Mouse (Mus musculus): Measurements from ENCODE around the gene Arhgef19. TPM values are rescaled to one million over a fixed set of nuclear protein-coding genes. Genes with fewer than 3 reads are reported as not detected.

Arhgef19 gene
- polyA plus RNA-seq, 1 experiment from 2014 or later, result 0.61 TPM

- DNase-seq (ENCODE audit: low spot score, missing footprints) (no peak), ATAC-seq (ENCODE audit: low FRiP score) (no peak)
- no peak overlapping the region for H3K4me3 ChIP-seq (ENCODE audit: low read depth, low read length)
- 0 out of 2 replicates have a peak overlapping the region, but pooled peaks have one; percentile 12 for H3K9ac ChIP-seq (ENCODE audit: low read length)
- no peaks in the 10 kb centered on the region for H3K9me3 ChIP-seq (ENCODE audit: control insufficient read depth, low read length)
- peak overlapping the region; percentile 9; the same call in 1 of the 2 replicates for H3K27ac ChIP-seq (ENCODE audit: low read depth, low read length)
- 68% methylated on average over 7 of the region's 7 CpGs for WGBS
- peaks cover 32% of the 10 kb centered on the region for H3K4me1 ChIP-seq (ENCODE audit: control insufficient read depth, insufficient read depth, low read length)
- H3K36me3 ChIP-seq (ENCODE audit: control insufficient read depth, insufficient read depth, low read length), result no peaks in the 10 kb centered on the region
- H3K4me2 ChIP-seq, result no peak overlapping the region
- 0 out of 2 replicates have a peak, but pooled peaks cover 2% of the 10 kb centered on the region for H3K27me3 ChIP-seq (ENCODE audit: control insufficient read depth, insufficient read depth, low read length)
Observed at GRCm38 (mm10) chr4:141278154-141278553, 38.9 kb downstream of the Arhgef19 start.

DNA sequence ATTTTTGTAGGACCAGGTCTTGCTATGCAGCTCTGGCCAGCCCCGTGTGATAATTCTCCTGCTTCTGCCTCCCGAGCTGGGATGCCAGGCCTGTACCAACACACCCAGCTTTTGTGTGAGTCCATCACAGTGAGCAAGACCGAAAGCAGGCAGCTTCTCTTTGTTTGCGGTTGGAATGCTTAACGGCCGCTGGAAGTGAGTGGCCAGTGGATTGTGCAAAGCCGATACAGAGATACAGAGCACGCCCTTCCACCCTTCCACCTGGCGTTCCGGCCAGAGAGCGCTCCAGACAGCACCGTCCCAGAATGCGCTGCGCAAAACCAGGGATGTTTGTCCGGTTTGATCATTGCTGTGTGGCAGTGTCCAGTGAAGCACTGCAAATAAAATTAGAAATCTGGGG, 40.0 kb downstream of the Arhgef19 start:
- Histone ChIP-seq H3K4me3 (ENCODE audit: low read depth, low read length) (no peak overlapping the region), H3K4me1 (ENCODE audit: control insufficient read depth, insufficient read depth, low read length) (peaks cover 28% of the 10 kb centered on the region), H3K9me3 (ENCODE audit: control insufficient read depth, low read length) (no peaks in the 10 kb centered on the region), H3K27ac (ENCODE audit: low read depth, low read length) (no peak overlapping the region; the same call in 1 of the 2 replicates), H3K9ac (ENCODE audit: low read length) (peak overlapping the region; percentile 24; the same call in 1 of the 2 replicates), H3K4me2 (no peak overlapping the region), H3K27me3 (ENCODE audit: control insufficient read depth, insufficient read depth, low read length) (0 out of 2 replicates have a peak, but pooled peaks cover 2% of the 10 kb centered on the region), H3K36me3 (ENCODE audit: control insufficient read depth, insufficient read depth, low read length) (no peaks in the 10 kb centered on the region)
- peak; percentile 87 for DNase-seq (ENCODE audit: low spot score, missing footprints)
- 50% methylated on average over 15 of the region's 15 CpGs for WGBS
- ATAC-seq (ENCODE audit: low FRiP score), result no peak

DNA sequence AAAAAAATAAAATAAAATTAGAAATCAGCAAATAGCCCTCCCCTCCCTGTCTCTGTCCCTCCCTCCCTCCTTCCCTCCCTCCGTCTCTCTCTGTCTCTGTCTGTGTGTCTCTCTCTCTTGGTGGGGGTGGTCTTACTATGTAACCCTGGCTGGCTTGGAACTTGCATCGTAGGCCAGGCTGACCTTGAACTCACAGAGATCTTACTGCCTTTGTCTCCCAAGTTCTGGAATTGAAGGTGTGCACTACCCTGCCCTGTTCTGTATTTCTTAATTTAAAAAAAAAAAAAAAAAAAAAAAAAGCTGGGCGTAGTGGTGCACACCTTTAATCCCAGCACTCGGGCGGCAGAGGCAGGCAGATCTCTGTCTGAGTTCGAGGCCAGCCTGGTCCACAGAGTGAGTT, 40.5 kb downstream of the Arhgef19 start:
- Histone ChIP-seq H3K4me2 (no peak overlapping the region), H3K36me3 (ENCODE audit: control insufficient read depth, insufficient read depth, low read length) (no peaks in the 10 kb centered on the region), H3K27ac (ENCODE audit: low read depth, low read length) (no peak overlapping the region), H3K4me3 (ENCODE audit: low read depth, low read length) (no peak overlapping the region), H3K27me3 (ENCODE audit: control insufficient read depth, insufficient read depth, low read length) (0 out of 2 replicates have a peak, but pooled peaks cover 2% of the 10 kb centered on the region), H3K9ac (ENCODE audit: low read length) (no peak overlapping the region), H3K9me3 (ENCODE audit: control insufficient read depth, low read length) (no peaks in the 10 kb centered on the region), H3K4me1 (ENCODE audit: control insufficient read depth, insufficient read depth, low read length) (peaks cover 25% of the 10 kb centered on the region)
- DNase-seq (ENCODE audit: low spot score, missing footprints) (no peak), ATAC-seq (ENCODE audit: low FRiP score) (no peak)
- WGBS, result 86% methylated on average over 6 of the region's 6 CpGs

DNA sequence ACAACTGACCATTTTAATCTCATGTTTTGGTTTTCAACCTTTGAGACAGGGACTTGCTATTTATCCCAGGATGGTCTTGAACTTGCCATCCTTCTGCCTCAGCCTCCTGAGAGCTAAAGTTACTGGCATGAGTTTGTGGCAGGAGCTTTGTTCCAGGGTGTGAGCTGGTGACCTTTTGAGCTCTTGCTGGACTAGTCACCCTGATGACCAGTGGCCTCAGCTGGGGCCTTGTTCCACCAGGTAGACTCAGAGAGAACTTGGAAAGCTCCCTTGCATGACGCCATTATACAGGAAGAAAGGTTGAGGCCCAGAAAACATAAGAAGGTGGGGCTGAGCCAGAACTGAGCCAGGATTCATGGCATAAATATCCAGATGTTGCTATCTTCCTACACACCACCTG, 41.2 kb downstream of the Arhgef19 start:
- DNase-seq (ENCODE audit: low spot score, missing footprints) (no peak), ATAC-seq (ENCODE audit: low FRiP score) (no peak)
- no peak overlapping the region for H3K9ac ChIP-seq (ENCODE audit: low read length)
- H3K36me3 ChIP-seq (ENCODE audit: control insufficient read depth, insufficient read depth, low read length), result no peaks in the 10 kb centered on the region
- H3K4me1 ChIP-seq (ENCODE audit: control insufficient read depth, insufficient read depth, low read length), result peaks cover 25% of the 10 kb centered on the region
- 0 out of 2 replicates have a peak, but pooled peaks cover 2% of the 10 kb centered on the region for H3K27me3 ChIP-seq (ENCODE audit: control insufficient read depth, insufficient read depth, low read length)
- WGBS, result 95% methylated on average over 1 of the region's 1 CpGs
- H3K9me3 ChIP-seq (ENCODE audit: control insufficient read depth, low read length), result no peaks in the 10 kb centered on the region
- no peak overlapping the region for H3K4me3 ChIP-seq (ENCODE audit: low read depth, low read length)
- no peak overlapping the region for H3K4me2 ChIP-seq
- no peak overlapping the region for H3K27ac ChIP-seq (ENCODE audit: low read depth, low read length)

DNA sequence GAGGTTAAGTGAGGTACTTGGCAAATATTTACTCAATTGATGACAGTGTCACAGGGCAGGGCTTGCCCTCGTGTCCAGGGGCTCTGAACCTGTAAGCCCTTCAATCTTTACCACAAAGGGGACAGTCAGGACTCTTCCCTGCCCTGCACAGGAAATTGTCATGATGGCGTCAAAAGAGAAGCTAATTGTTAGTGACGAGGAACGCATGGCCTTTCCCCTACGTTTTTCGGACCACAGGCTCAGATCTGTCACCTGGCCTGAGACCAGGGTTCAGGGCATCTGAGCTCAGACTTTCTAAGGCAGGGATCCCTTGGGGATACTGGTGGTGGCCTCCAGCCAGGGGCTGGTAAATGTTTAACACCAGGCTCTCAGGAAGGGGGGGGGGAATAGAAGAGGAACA, 41.9 kb downstream of the Arhgef19 start:
- Histone ChIP-seq H3K4me1 (ENCODE audit: control insufficient read depth, insufficient read depth, low read length) (peaks cover 24% of the 10 kb centered on the region), H3K36me3 (ENCODE audit: control insufficient read depth, insufficient read depth, low read length) (no peaks in the 10 kb centered on the region), H3K4me2 (no peak overlapping the region), H3K9me3 (ENCODE audit: control insufficient read depth, low read length) (no peaks in the 10 kb centered on the region), H3K4me3 (ENCODE audit: low read depth, low read length) (no peak overlapping the region), H3K27ac (ENCODE audit: low read depth, low read length) (no peak overlapping the region), H3K27me3 (ENCODE audit: control insufficient read depth, insufficient read depth, low read length) (0 out of 2 replicates have a peak, but pooled peaks cover 2% of the 10 kb centered on the region), H3K9ac (ENCODE audit: low read length) (no peak overlapping the region)
- WGBS, result 58% methylated on average over 6 of the region's 6 CpGs
- ATAC-seq (ENCODE audit: low FRiP score) (no peak), DNase-seq (ENCODE audit: low spot score, missing footprints) (peak; percentile 88)

GRCm38 (mm10) chr4:141281578-141281977, 42.3 kb downstream of the Arhgef19 start:
- 80% methylated on average over 1 of the region's 1 CpGs for WGBS
- H3K27me3 ChIP-seq (ENCODE audit: control insufficient read depth, insufficient read depth, low read length), result peaks cover 3% of the 10 kb centered on the region
- ATAC-seq (ENCODE audit: low FRiP score), result no peak
- H3K9ac ChIP-seq (ENCODE audit: low read length), result no peak overlapping the region
- H3K36me3 ChIP-seq (ENCODE audit: control insufficient read depth, insufficient read depth, low read length), result no peaks in the 10 kb centered on the region
- DNase-seq (ENCODE audit: low spot score, missing footprints), result no peak
- H3K4me1 ChIP-seq (ENCODE audit: control insufficient read depth, insufficient read depth, low read length), result peaks cover 24% of the 10 kb centered on the region
- no peak overlapping the region for H3K4me2 ChIP-seq
- no peaks in the 10 kb centered on the region for H3K9me3 ChIP-seq (ENCODE audit: control insufficient read depth, low read length)
- H3K4me3 ChIP-seq (ENCODE audit: low read depth, low read length), result no peak overlapping the region
- H3K27ac ChIP-seq (ENCODE audit: low read depth, low read length), result no peak overlapping the region

DNA sequence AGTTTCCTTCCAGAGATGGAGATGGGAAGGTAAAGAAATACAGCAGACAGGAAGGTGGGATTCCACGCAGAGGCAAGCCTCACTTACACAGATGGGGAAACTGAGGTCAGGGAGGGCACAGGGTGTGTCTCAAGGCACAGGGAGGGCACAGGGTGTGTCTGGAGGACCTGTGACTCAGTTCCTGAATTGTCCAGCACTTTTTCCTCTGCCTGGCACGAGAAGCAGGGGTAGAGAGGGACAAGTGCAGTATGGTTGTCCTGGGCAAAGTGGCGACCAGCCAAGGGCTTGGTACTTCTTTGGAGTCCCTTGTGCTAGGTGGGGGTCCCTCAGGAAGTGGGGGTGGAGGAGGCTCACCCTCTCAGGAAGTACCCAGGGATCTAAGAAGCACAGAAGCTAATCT, 42.8 kb downstream of the Arhgef19 start:
- 68% methylated on average over 3 of the region's 3 CpGs for WGBS
- H3K4me3 ChIP-seq (ENCODE audit: low read depth, low read length), result no peak overlapping the region
- no peaks in the 10 kb centered on the region for H3K36me3 ChIP-seq (ENCODE audit: control insufficient read depth, insufficient read depth, low read length)
- no peak for ATAC-seq (ENCODE audit: low FRiP score)
- no peak overlapping the region for H3K27ac ChIP-seq (ENCODE audit: low read depth, low read length)
- H3K4me2 ChIP-seq, result no peak overlapping the region
- no peaks in the 10 kb centered on the region for H3K9me3 ChIP-seq (ENCODE audit: control insufficient read depth, low read length)
- DNase-seq (ENCODE audit: low spot score, missing footprints), result no peak
- no peak overlapping the region for H3K9ac ChIP-seq (ENCODE audit: low read length)
- peaks cover 27% of the 10 kb centered on the region for H3K4me1 ChIP-seq (ENCODE audit: control insufficient read depth, insufficient read depth, low read length)
- peaks cover 8% of the 10 kb centered on the region for H3K27me3 ChIP-seq (ENCODE audit: control insufficient read depth, insufficient read depth, low read length)

GRCm38 (mm10) chr4:141282623-141283022, 43.3 kb downstream of the Arhgef19 start:
- Histone ChIP-seq H3K27ac (ENCODE audit: low read depth, low read length) (no peak overlapping the region), H3K9me3 (ENCODE audit: control insufficient read depth, low read length) (no peaks in the 10 kb centered on the region), H3K4me3 (ENCODE audit: low read depth, low read length) (no peak overlapping the region), H3K4me1 (ENCODE audit: control insufficient read depth, insufficient read depth, low read length) (peaks cover 32% of the 10 kb centered on the region), H3K27me3 (ENCODE audit: control insufficient read depth, insufficient read depth, low read length) (peaks cover 12% of the 10 kb centered on the region), H3K9ac (ENCODE audit: low read length) (no peak overlapping the region), H3K4me2 (no peak overlapping the region), H3K36me3 (ENCODE audit: control insufficient read depth, insufficient read depth, low read length) (no peaks in the 10 kb centered on the region)
- no peak for ATAC-seq (ENCODE audit: low FRiP score)
- DNase-seq (ENCODE audit: low spot score, missing footprints), result no peak
- WGBS, result 51% methylated on average over 5 of the region's 5 CpGs

DNA sequence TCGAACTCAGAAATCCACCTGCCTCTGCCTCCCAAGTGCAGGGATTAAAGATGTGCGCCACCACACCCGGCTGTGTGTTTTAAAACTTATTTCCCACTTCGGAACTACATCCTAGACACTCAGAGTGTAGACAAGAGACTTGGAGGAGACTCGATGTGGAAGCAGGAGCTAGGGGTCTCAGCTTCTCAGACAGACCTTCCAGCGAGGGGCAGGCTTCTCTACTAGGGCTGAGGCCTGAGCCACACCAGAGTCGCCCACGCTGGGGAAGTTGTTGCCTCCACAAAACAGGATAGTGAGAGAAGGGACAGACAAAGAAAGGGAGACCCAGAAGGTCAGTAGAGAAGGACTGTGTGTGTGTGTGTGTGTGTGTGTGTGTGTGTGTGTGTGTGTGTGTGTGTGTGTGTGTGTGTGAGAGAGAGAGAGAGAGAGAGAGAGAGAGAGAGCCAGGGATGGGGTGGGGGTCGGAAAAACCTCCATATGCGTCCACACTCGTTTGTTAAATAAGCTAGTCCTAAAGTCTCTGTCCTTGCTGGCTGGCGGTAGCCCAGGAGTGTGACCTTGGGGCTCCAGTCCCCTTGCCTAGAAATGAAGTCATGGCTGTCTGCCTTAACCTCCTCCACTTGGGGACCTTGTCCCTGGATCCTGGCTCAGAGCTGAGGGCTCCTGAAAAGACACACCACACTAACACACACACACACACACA, 44.0 kb downstream of the Arhgef19 start:
- Histone ChIP-seq H3K4me2 (no peak overlapping the region), H3K27ac (ENCODE audit: low read depth, low read length) (no peak overlapping the region), H3K4me3 (ENCODE audit: low read depth, low read length) (no peak overlapping the region), H3K4me1 (ENCODE audit: control insufficient read depth, insufficient read depth, low read length) (peaks cover 32% of the 10 kb centered on the region), H3K9me3 (ENCODE audit: control insufficient read depth, low read length) (no peaks in the 10 kb centered on the region), H3K9ac (ENCODE audit: low read length) (no peak overlapping the region), H3K27me3 (ENCODE audit: control insufficient read depth, insufficient read depth, low read length) (peaks cover 19% of the 10 kb centered on the region), H3K36me3 (ENCODE audit: control insufficient read depth, insufficient read depth, low read length) (no peaks in the 10 kb centered on the region)
- ATAC-seq (ENCODE audit: low FRiP score) (no peak), DNase-seq (ENCODE audit: low spot score, missing footprints) (no peak)
- WGBS, result 63% methylated on average over 12 of the region's 12 CpGs
